ENCODE assay signal across 7 mouse cellular contexts in genomic region chr16:33859988-33860700, GRCm38 (mm10). TPM values are rescaled to one million over a fixed set of nuclear protein-coding genes. Genes with fewer than 3 reads are reported as not detected.
DNase-seq lines count a peak whose midpoint lies in the region; ATAC-seq and TF ChIP-seq lines count a peak whose summit lies in the region.

No protein-coding gene starts in this region.

- H3K4me1 ChIP-seq in hindbrain, embryonic 15.5 days (replicated peaks): peaks cover 9% of the 10 kb centered on the region
- H3K4me1 ChIP-seq in small intestine, adult 2 months (ENCODE audit: control insufficient read depth, insufficient read depth, insufficient read length, low read length): peaks cover 6% of the 10 kb centered on the region; the same call in 1 of the 2 replicates

- peak; percentile 95 for ATAC-seq in hindbrain, embryonic 15.5 days (ENCODE audit: low FRiP score, low read depth)

- 0 out of 2 replicates have a peak overlapping the region, but pooled peaks have one; percentile 6 for H3K27ac ChIP-seq in hindbrain, embryonic 15.5 days (replicated peaks)
- no peak overlapping the region for H3K27ac ChIP-seq in small intestine, adult 2 months (ENCODE audit: insufficient read depth, low read depth, low read length)

- no peaks in the 10 kb centered on the region for H3K36me3 ChIP-seq in hindbrain, embryonic 15.5 days
- H3K36me3 ChIP-seq in small intestine, adult 2 months (ENCODE audit: control insufficient read depth, insufficient read depth, low read length): no peaks in the 10 kb centered on the region

- H3K9ac ChIP-seq in hindbrain, embryonic 15.5 days: no peak overlapping the region

- no peaks in the 10 kb centered on the region for H3K9me3 ChIP-seq in hindbrain, embryonic 15.5 days

- H3K27me3 ChIP-seq in hindbrain, embryonic 15.5 days: no peaks in the 10 kb centered on the region
- H3K27me3 ChIP-seq in small intestine, adult 2 months (ENCODE audit: control insufficient read depth, insufficient read depth, low read length): no peaks in the 10 kb centered on the region

- peak; percentile 92 to 95 for DNase-seq in adrenal gland, adult (ENCODE audit: inconsistent age in 2 of 2, low spot score in 1 of 2)
- peak; percentile 97 for DNase-seq in cerebellum, adult 9-10 months
- DNase-seq in gastrocnemius, postnatal 10 days: peak; percentile 87
- DNase-seq in layer of hippocampus, postnatal 36 days: peak; percentile 84 to 87
- peak; percentile 66 for DNase-seq in lung, postnatal 36 days

- TF ChIP-seq POLR2A in small intestine, adult 2 months (IDR thresholded peaks at IDR 0.05; ENCODE audit: low read depth, low read length): no peak

- peak; percentile 17; the same call in 1 of the 2 replicates for TF ChIP-seq CTCF in small intestine, adult 2 months (IDR thresholded peaks at IDR 0.05; ENCODE audit: extremely low read depth, insufficient read length, insufficient replicate concordance, low read depth, low read length)

- no peak overlapping the region for H3K4me3 ChIP-seq in hindbrain, embryonic 15.5 days
- no peak overlapping the region for H3K4me3 ChIP-seq in small intestine, adult 2 months (ENCODE audit: low read depth, low read length)

- 43% methylated on average over 14 of the region's 14 CpGs for WGBS in hindbrain, embryonic 15.5 days
- 52% methylated on average over 14 of the region's 14 CpGs for WGBS in small intestine, adult 2 months

- peak overlapping the region; percentile 26 for H3K4me2 ChIP-seq in hindbrain, embryonic 15.5 days

RNA-seq across cellular contexts. Expression of gene Itgb5, which starts 30.7 kb away (rescaled TPM):
- total RNA-seq in gastrocnemius, postnatal 10 days (2021): 10 to 100 TPM; 34.1 to 40.8 TPM
- 21.3 and 22.7 TPM in 2 replicates for polyA plus RNA-seq in hindbrain, embryonic 15.5 days (2015; fragmentation: Nextera tagmentation; extraction: Ambion mirVana)
- 10 to 100 TPM; 40.7 to 42.7 TPM for total RNA-seq in layer of hippocampus, postnatal 36 days (2021)
- polyA plus RNA-seq in small intestine, adult 2 months (2012; rRNA removed): 36.3 and 80.3 TPM in 2 replicates
